Mouse (Mus musculus) retina, postnatal 1 day (tissue): ENCODE results near the gene Olfr591.
"Not testable (repeated sequence)": the region's sequence is repeated elsewhere in the genome, so short reads cannot be mapped to it uniquely, and the experiment has no call there.

Experiments used
- DNase-seq: peaks from one replicate; pipeline ENCODE4 v3.0.0-alpha.2; 2012

The Olfr591 gene

GRCm38 (mm10) chr7:103178240-103178639 lies at the start of gene Olfr591:
Olfr591 (minus strand) TSS chr7:103178340.
- no peak for DNase-seq

- no peak for DNase-seq
These were observed 38.6 kb upstream of the Olfr591 start, which contains the start of gene Olfr594 for GRCm38 (mm10) chr7:103216696-103217095. Olfr594 (plus strand) TSS chr7:103216996.

- DNase-seq, result not testable (repeated sequence)
These were observed 33.9 kb upstream of the Olfr591 start for GRCm38 (mm10) chr7:103212050-103212449.

GRCm38 (mm10) chr7:103211562-103211961 lies 33.4 kb upstream of the Olfr591 start, which contains the start of gene Olfr593:
Olfr593 (plus strand) TSS chr7:103211862.
- no peak for DNase-seq

GRCm38 (mm10) chr7:103184503-103184902 lies 6.4 kb upstream of the Olfr591 start, which contains the start of gene Olfr592:
Olfr592 (plus strand) TSS chr7:103184803.
- not testable (repeated sequence) for DNase-seq

- DNase-seq, result no peak
These were observed 8.4 kb downstream of the Olfr591 start for GRCm38 (mm10) chr7:103169697-103170096.

GRCm38 (mm10) chr7:103156256-103156655 lies 21.9 kb downstream of the Olfr591 start, which contains the start of gene Olfr589:
Olfr589 (minus strand) TSS chr7:103156356.
- DNase-seq, result no peak

GRCm38 (mm10) chr7:103140579-103140978 lies 37.6 kb downstream of the Olfr591 start, which contains the start of gene Olfr588-ps1:
Olfr588-ps1 (plus strand) TSS chr7:103140879.
- DNase-seq, result no peak

GRCm38 (mm10) chr7:103125538-103125937 lies 52.6 kb downstream of the Olfr591 start, which contains the start of gene Olfr586:
Olfr586 (minus strand) TSS chr7:103125638.
- no peak for DNase-seq

- no peak for DNase-seq
These were observed 58.7 kb downstream of the Olfr591 start for GRCm38 (mm10) chr7:103119406-103119805.
